Mouse (Mus musculus) embryonic facial prominence, embryonic 13.5 days (tissue): Measurements from ENCODE around the gene Ift88. TPM values are rescaled to one million over a fixed set of nuclear protein-coding genes. Genes with fewer than 3 reads are reported as not detected.
A peak's percentile ranks its signal among the peaks of the same experiment; 100 is the strongest.

Experiments
- ATAC-seq: fragments of 200-750 bp; cut with Nextera tagmentation; 2 replicates; pipeline ENCODE4 v1.8.0; 2017; ENCODE audit warnings: low read depth; ENCODE audit not compliant: insufficient number of reproducible peaks, insufficient read depth, low FRiP score, low TSS enrichment
- H3K27ac ChIP-seq: fragments of 300-500 bp; sonication (generic); 2 replicates; pipeline ENCODE4 v1.5.1; 2015; ENCODE audit warnings: moderate library complexity, mild to moderate bottlenecking, inconsistent platforms
- H3K27me3 ChIP-seq: fragments of 300-500 bp; sonication (generic); 2 replicates; pipeline ENCODE4 v1.6.1; 2015; ENCODE audit warnings: mild to moderate bottlenecking, inconsistent platforms
- H3K36me3 ChIP-seq: fragments of 300-500 bp; sonication (generic); 2 replicates; pipeline ENCODE4 v1.6.1; 2015; ENCODE audit warnings: mild to moderate bottlenecking, inconsistent platforms
- H3K4me1 ChIP-seq: fragments of 300-500 bp; sonication (generic); 2 replicates; pipeline ENCODE4 v1.6.1; 2015; ENCODE audit warnings: inconsistent platforms
- H3K4me2 ChIP-seq: fragments of 300-500 bp; sonication (generic); 2 replicates; pipeline ENCODE4 v1.6.1; 2015; ENCODE audit warnings: moderate library complexity, mild to moderate bottlenecking, inconsistent platforms
- H3K4me3 ChIP-seq: fragments of 300-500 bp; sonication (generic); 2 replicates; pipeline ENCODE4 v1.5.1; 2015; ENCODE audit warnings: mild to moderate bottlenecking, inconsistent platforms
- H3K9ac ChIP-seq: fragments of 300-500 bp; sonication (generic); 2 replicates; pipeline ENCODE4 v1.6.1; 2015; ENCODE audit warnings: mild to moderate bottlenecking, inconsistent platforms
- H3K9me3 ChIP-seq: fragments of 300-500 bp; sonication (generic); 2 replicates; pipeline ENCODE4 v1.6.1; 2016; ENCODE audit warnings: inconsistent platforms
- WGBS: fragments of 180-500 bp; shearing (Covaris S2); methylation state at CpG from one replicate; pipeline ENCODE4 v1.1.7; 2015; ENCODE audit warnings: mixed read lengths; 5-methylcytosine and 5-hydroxymethylcytosine counted together
- polyA plus RNA-seq: library from polyadenylated mRNA; unstranded; fragments of >200 nt; fragmentation: Nextera tagmentation; extraction: Ambion mirVana; gene quantifications from 2 replicates; pipeline ENCODE4 v1.2.1, GENCODE M21; 2015

Ift88 gene
- polyA plus RNA-seq, 1 experiment from 2014 or later, result 18.4 TPM

GRCm38 (mm10) chr14:57533841-57534240 is 110.0 kb downstream of the Ift88 start:
- no peak overlapping the region for H3K9ac ChIP-seq
- H3K36me3 ChIP-seq, result no peaks in the 10 kb centered on the region
- no peak overlapping the region for H3K4me2 ChIP-seq

GRCm38 (mm10) chr14:57534346-57534745 is 110.5 kb downstream of the Ift88 start:
- no peaks in the 10 kb centered on the region for H3K36me3 ChIP-seq
- no peaks in the 10 kb centered on the region for H3K9me3 ChIP-seq
- H3K4me1 ChIP-seq, result peaks cover 29% of the 10 kb centered on the region
- peaks cover 46% of the 10 kb centered on the region for H3K27me3 ChIP-seq
- no peak overlapping the region for H3K9ac ChIP-seq
- H3K4me2 ChIP-seq, result no peak overlapping the region
- no peak overlapping the region for H3K4me3 ChIP-seq
- ATAC-seq, result no peak
- WGBS, result 9% methylated on average over 5 of the region's 5 CpGs
- H3K27ac ChIP-seq, result no peak overlapping the region

More at GRCm38 (mm10) chr14:57533841-57534240, 110.0 kb downstream of the Ift88 start:
- H3K27ac ChIP-seq, result no peak overlapping the region
- peaks cover 29% of the 10 kb centered on the region for H3K4me1 ChIP-seq
- H3K4me3 ChIP-seq, result no peak overlapping the region
- no peak for ATAC-seq
- H3K27me3 ChIP-seq, result peaks cover 45% of the 10 kb centered on the region
- no peaks in the 10 kb centered on the region for H3K9me3 ChIP-seq
- 13% methylated on average over 11 of the region's 11 CpGs for WGBS

- H3K27me3 ChIP-seq, result peaks cover 46% of the 10 kb centered on the region
- H3K4me3 ChIP-seq, result no peak overlapping the region
- no peak overlapping the region; the same call in 1 of the 2 replicates for H3K4me2 ChIP-seq
- H3K9ac ChIP-seq, result 0 out of 2 replicates have a peak overlapping the region, but pooled peaks have one; percentile 36
- WGBS, result 12% methylated on average over 8 of the region's 8 CpGs
- no peaks in the 10 kb centered on the region for H3K36me3 ChIP-seq
- H3K4me1 ChIP-seq, result peaks cover 29% of the 10 kb centered on the region
- ATAC-seq, result no peak
- H3K27ac ChIP-seq, result no peak overlapping the region
- H3K9me3 ChIP-seq, result no peaks in the 10 kb centered on the region
These were observed 111.1 kb downstream of the Ift88 start for GRCm38 (mm10) chr14:57534961-57535360.

- H3K4me2 ChIP-seq, result no peak overlapping the region
- H3K27ac ChIP-seq, result no peak overlapping the region
- 56% methylated on average over 6 of the region's 6 CpGs for WGBS
- H3K27me3 ChIP-seq, result peaks cover 46% of the 10 kb centered on the region
- ATAC-seq, result no peak
- no peak overlapping the region for H3K9ac ChIP-seq
- H3K4me3 ChIP-seq, result no peak overlapping the region
- peaks cover 29% of the 10 kb centered on the region for H3K4me1 ChIP-seq
- no peaks in the 10 kb centered on the region for H3K9me3 ChIP-seq
- no peaks in the 10 kb centered on the region for H3K36me3 ChIP-seq
These were observed 111.8 kb downstream of the Ift88 start for GRCm38 (mm10) chr14:57535646-57536045.

GRCm38 (mm10) chr14:57536820-57537219 is 113.0 kb downstream of the Ift88 start:
- Histone ChIP-seq H3K4me3 (no peak overlapping the region), H3K4me1 (peaks cover 29% of the 10 kb centered on the region), H3K27me3 (peaks cover 46% of the 10 kb centered on the region), H3K4me2 (no peak overlapping the region), H3K9me3 (no peaks in the 10 kb centered on the region), H3K27ac (no peak overlapping the region), H3K9ac (no peak overlapping the region), H3K36me3 (no peaks in the 10 kb centered on the region)
- WGBS, result 30% methylated on average over 9 of the region's 9 CpGs
- ATAC-seq, result no peak

- Histone ChIP-seq H3K4me2 (no peak overlapping the region), H3K4me1 (peaks cover 29% of the 10 kb centered on the region), H3K4me3 (no peak overlapping the region), H3K9me3 (no peaks in the 10 kb centered on the region), H3K9ac (no peak overlapping the region), H3K27me3 (peaks cover 46% of the 10 kb centered on the region), H3K27ac (no peak overlapping the region), H3K36me3 (no peaks in the 10 kb centered on the region)
- no peak for ATAC-seq
- WGBS, result 11% methylated on average over 16 of the region's 16 CpGs
These were observed 113.6 kb downstream of the Ift88 start for GRCm38 (mm10) chr14:57537261-57538015.

GRCm38 (mm10) chr14:57540683-57541082 is 116.8 kb downstream of the Ift88 start:
- H3K4me2 ChIP-seq, result no peak overlapping the region

GRCm38 (mm10) chr14:57542231-57542630 is 118.4 kb downstream of the Ift88 start:
- 52% methylated on average over 34 of the region's 34 CpGs for WGBS
- H3K4me2 ChIP-seq, result peak overlapping the region; percentile 44
- 0 out of 2 replicates have a peak, but pooled peaks cover under 1% of the 10 kb centered on the region for H3K36me3 ChIP-seq
- no peak for ATAC-seq
- H3K4me3 ChIP-seq, result no peak overlapping the region
- H3K4me1 ChIP-seq, result peaks cover 15% of the 10 kb centered on the region
- H3K27me3 ChIP-seq, result peaks cover 17% of the 10 kb centered on the region
- 0 out of 2 replicates have a peak overlapping the region, but pooled peaks have one; percentile 53 for H3K9ac ChIP-seq
- no peak overlapping the region for H3K27ac ChIP-seq
- H3K9me3 ChIP-seq, result no peaks in the 10 kb centered on the region

More at GRCm38 (mm10) chr14:57540683-57541082, 116.8 kb downstream of the Ift88 start:
- 81% methylated on average over 11 of the region's 11 CpGs for WGBS
- ATAC-seq, result no peak
- Histone ChIP-seq H3K27ac (no peak overlapping the region), H3K4me1 (peaks cover 13% of the 10 kb centered on the region), H3K36me3 (no peaks in the 10 kb centered on the region), H3K4me3 (no peak overlapping the region), H3K27me3 (peaks cover 25% of the 10 kb centered on the region), H3K9ac (no peak overlapping the region), H3K9me3 (no peaks in the 10 kb centered on the region)

GRCm38 (mm10) chr14:57543420-57544039 is 119.7 kb downstream of the Ift88 start:
- no peak for ATAC-seq
- peaks cover 9% of the 10 kb centered on the region for H3K36me3 ChIP-seq
- no peak overlapping the region for H3K4me2 ChIP-seq
- H3K27ac ChIP-seq, result no peak overlapping the region
- H3K4me3 ChIP-seq, result no peak overlapping the region
- peaks cover 4% of the 10 kb centered on the region; the same call in 1 of the 2 replicates for H3K27me3 ChIP-seq
- no peak overlapping the region for H3K9ac ChIP-seq
- peaks cover 11% of the 10 kb centered on the region for H3K4me1 ChIP-seq
- H3K9me3 ChIP-seq, result no peaks in the 10 kb centered on the region
- WGBS, result 91% methylated on average over 13 of the region's 13 CpGs

- ATAC-seq, result no peak
- Histone ChIP-seq H3K4me1 (peaks cover 11% of the 10 kb centered on the region), H3K27me3 (no peaks in the 10 kb centered on the region), H3K27ac (no peak overlapping the region), H3K36me3 (peaks cover 28% of the 10 kb centered on the region), H3K4me2 (no peak overlapping the region), H3K9ac (no peak overlapping the region), H3K4me3 (no peak overlapping the region), H3K9me3 (no peaks in the 10 kb centered on the region)
- WGBS, result 81% methylated on average over 17 of the region's 17 CpGs
These were observed 121.7 kb downstream of the Ift88 start for GRCm38 (mm10) chr14:57545526-57545925.

GRCm38 (mm10) chr14:57546131-57546530 is 122.3 kb downstream of the Ift88 start:
- 72% methylated on average over 8 of the region's 8 CpGs for WGBS
- no peak overlapping the region for H3K9ac ChIP-seq

More at GRCm38 (mm10) chr14:57546131-57546530, 122.3 kb downstream of the Ift88 start:
- Histone ChIP-seq H3K27me3 (no peaks in the 10 kb centered on the region), H3K36me3 (peaks cover 28% of the 10 kb centered on the region), H3K9me3 (no peaks in the 10 kb centered on the region), H3K4me2 (no peak overlapping the region), H3K4me1 (peaks cover 11% of the 10 kb centered on the region), H3K4me3 (no peak overlapping the region), H3K27ac (no peak overlapping the region)
- ATAC-seq, result no peak
